Mouse (Mus musculus) neural tube, embryonic 14.5 days (tissue): ENCODE measurements around the gene Napepld. TPM values are rescaled to one million over a fixed set of nuclear protein-coding genes. Genes with fewer than 3 reads are reported as not detected.

ENCODE experiments used
- ATAC-seq: fragments of 200-750 bp; cut with Nextera tagmentation; 2 replicates; pipeline ENCODE4 v1.8.0; 2017; ENCODE audit warnings: low read depth, mild to moderate bottlenecking, moderate TSS enrichment, moderate library complexity
- H3K27ac ChIP-seq: fragments of 300-500 bp; sonication (generic); 2 replicates; pipeline ENCODE4 v1.5.1; 2014; ENCODE audit warnings: low read depth, mild to moderate bottlenecking, control low read depth, low read length, moderate library complexity, mixed read lengths
- H3K27me3 ChIP-seq: fragments of 300-500 bp; sonication (generic); 2 replicates; pipeline ENCODE4 v1.6.1; 2014; ENCODE audit warnings: low read length; ENCODE audit not compliant: control insufficient read depth, insufficient read depth
- H3K36me3 ChIP-seq: fragments of 300-500 bp; sonication (generic); 2 replicates; pipeline ENCODE4 v1.6.1; 2014; ENCODE audit warnings: low read length, mixed read lengths; ENCODE audit not compliant: control insufficient read depth, insufficient read depth
- H3K4me1 ChIP-seq: fragments of 300-500 bp; sonication (generic); 2 replicates; pipeline ENCODE4 v1.6.1; 2014; ENCODE audit warnings: low read length; ENCODE audit not compliant: control insufficient read depth, insufficient read depth
- H3K4me2 ChIP-seq: fragments of 300-500 bp; sonication (generic); 2 replicates; pipeline ENCODE4 v1.6.1; 2014; ENCODE audit warnings: mild to moderate bottlenecking, low read depth, low read length, control low read depth
- H3K4me3 ChIP-seq: fragments of 300-500 bp; sonication (generic); 2 replicates; pipeline ENCODE4 v1.5.1; 2014; ENCODE audit warnings: low read depth, low read length, control low read depth, mixed read lengths
- H3K9ac ChIP-seq: fragments of 300-500 bp; sonication (generic); replicated peaks from 2 replicates; pipeline ENCODE4 v1.6.1; 2014; ENCODE audit warnings: low read depth, mild to moderate bottlenecking, control low read depth, low read length, mixed read lengths
- H3K9me3 ChIP-seq: fragments of 300-500 bp; sonication (generic); 2 replicates; pipeline ENCODE4 v1.6.1; 2016; ENCODE audit warnings: low read length; ENCODE audit not compliant: control insufficient read depth
- WGBS: fragments of 180-500 bp; shearing (Covaris S2); extraction: QIAGEN DNeasy Blood & Tissue Kit; methylation state at CpG from one replicate; pipeline ENCODE4 v1.1.7; 2014; 5-methylcytosine and 5-hydroxymethylcytosine counted together
- polyA plus RNA-seq: library from polyadenylated mRNA; unstranded; fragments of >200 nt; fragmentation: Nextera tagmentation; extraction: Ambion mirVana; gene quantifications from 2 replicates; pipeline ENCODE4 v1.2.1, GENCODE M21; 2014

The Napepld gene
- polyA plus RNA-seq, 1 experiment from 2014 or later: 3.1 TPM

GRCm38 (mm10) chr5:21680029-21680428, 21.2 kb downstream of the Napepld start:
- no peaks in the 10 kb centered on the region for H3K36me3 ChIP-seq
- H3K4me2 ChIP-seq: no peak overlapping the region
- no peak overlapping the region for H3K27ac ChIP-seq
- ATAC-seq: no peak
- H3K27me3 ChIP-seq: no peaks in the 10 kb centered on the region
- no peak overlapping the region for H3K9ac ChIP-seq
- H3K4me3 ChIP-seq: no peak overlapping the region
- WGBS: 69% methylated on average over 4 of the region's 4 CpGs
- no peaks in the 10 kb centered on the region for H3K9me3 ChIP-seq
- no peaks in the 10 kb centered on the region for H3K4me1 ChIP-seq

DNA sequence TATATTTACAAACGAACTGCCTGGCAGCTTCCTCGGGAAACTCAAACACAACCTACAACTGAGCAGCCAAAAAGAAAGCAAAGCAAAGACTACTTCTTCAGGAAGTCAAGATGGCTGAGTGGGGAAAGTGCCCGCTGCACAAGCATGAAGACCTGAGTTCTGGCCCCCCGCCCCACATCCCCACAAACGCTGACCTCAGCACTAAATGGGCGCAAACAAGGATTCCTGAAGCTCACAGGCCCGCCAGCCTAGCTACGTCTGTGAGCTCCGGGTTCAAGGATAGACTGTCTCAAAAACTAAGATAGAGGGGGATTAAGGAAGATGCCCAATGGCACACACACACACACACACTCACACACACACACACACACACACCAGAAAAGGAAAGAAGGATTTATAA, 22.8 kb downstream of the Napepld start:
- Histone ChIP-seq H3K36me3 (no peaks in the 10 kb centered on the region), H3K27ac (no peak overlapping the region), H3K4me3 (no peak overlapping the region), H3K9ac (no peak overlapping the region), H3K4me2 (no peak overlapping the region), H3K9me3 (no peaks in the 10 kb centered on the region), H3K4me1 (no peaks in the 10 kb centered on the region), H3K27me3 (no peaks in the 10 kb centered on the region)
- ATAC-seq: no peak
- 95% methylated on average over 9 of the region's 9 CpGs for WGBS

GRCm38 (mm10) chr5:21677939-21678338, 23.3 kb downstream of the Napepld start:
- WGBS: 96% methylated on average over 6 of the region's 6 CpGs
- no peak overlapping the region for H3K4me2 ChIP-seq
- H3K9me3 ChIP-seq: no peaks in the 10 kb centered on the region
- no peak overlapping the region for H3K27ac ChIP-seq
- ATAC-seq: no peak
- H3K4me1 ChIP-seq: no peaks in the 10 kb centered on the region
- no peaks in the 10 kb centered on the region for H3K36me3 ChIP-seq
- no peak overlapping the region for H3K9ac ChIP-seq
- H3K4me3 ChIP-seq: no peak overlapping the region
- H3K27me3 ChIP-seq: no peaks in the 10 kb centered on the region

- no peak for ATAC-seq
These were observed 25.7 kb downstream of the Napepld start for GRCm38 (mm10) chr5:21675494-21675893.

DNA sequence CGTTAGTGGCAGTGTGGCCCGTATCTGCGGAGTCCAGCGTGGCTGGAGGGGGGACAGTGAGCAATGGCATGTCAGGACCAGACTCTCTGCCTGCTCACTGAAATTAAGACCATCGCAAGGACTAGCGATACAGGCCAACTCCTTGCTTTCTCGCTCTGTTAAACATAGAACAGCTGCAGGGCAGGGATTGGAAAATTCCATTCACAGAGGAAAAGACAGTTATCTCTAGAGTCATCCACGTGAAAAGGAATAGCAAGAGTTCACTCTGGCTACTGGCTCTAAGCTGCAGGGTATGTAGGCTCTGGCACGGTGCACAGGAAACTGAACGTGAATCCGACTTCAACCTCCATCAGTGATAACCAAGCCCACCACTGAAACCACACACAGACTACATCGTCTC, 26.2 kb downstream of the Napepld start:
- WGBS: 77% methylated on average over 12 of the region's 12 CpGs
- H3K4me2 ChIP-seq: no peak overlapping the region
- no peaks in the 10 kb centered on the region for H3K27me3 ChIP-seq
- no peak overlapping the region for H3K4me3 ChIP-seq
- no peaks in the 10 kb centered on the region for H3K4me1 ChIP-seq
- H3K36me3 ChIP-seq: no peaks in the 10 kb centered on the region
- no peak overlapping the region for H3K27ac ChIP-seq
- no peaks in the 10 kb centered on the region for H3K9me3 ChIP-seq
- no peak overlapping the region for H3K9ac ChIP-seq
- no peak for ATAC-seq

More at GRCm38 (mm10) chr5:21675494-21675893, 25.7 kb downstream of the Napepld start:
- no peak overlapping the region for H3K27ac ChIP-seq
- H3K36me3 ChIP-seq: no peaks in the 10 kb centered on the region
- H3K9ac ChIP-seq: no peak overlapping the region
- no peaks in the 10 kb centered on the region for H3K27me3 ChIP-seq
- WGBS: 97% methylated on average over 23 of the region's 23 CpGs
- H3K4me1 ChIP-seq: no peaks in the 10 kb centered on the region
- H3K9me3 ChIP-seq: no peaks in the 10 kb centered on the region
- no peak overlapping the region for H3K4me2 ChIP-seq
- H3K4me3 ChIP-seq: no peak overlapping the region

DNA sequence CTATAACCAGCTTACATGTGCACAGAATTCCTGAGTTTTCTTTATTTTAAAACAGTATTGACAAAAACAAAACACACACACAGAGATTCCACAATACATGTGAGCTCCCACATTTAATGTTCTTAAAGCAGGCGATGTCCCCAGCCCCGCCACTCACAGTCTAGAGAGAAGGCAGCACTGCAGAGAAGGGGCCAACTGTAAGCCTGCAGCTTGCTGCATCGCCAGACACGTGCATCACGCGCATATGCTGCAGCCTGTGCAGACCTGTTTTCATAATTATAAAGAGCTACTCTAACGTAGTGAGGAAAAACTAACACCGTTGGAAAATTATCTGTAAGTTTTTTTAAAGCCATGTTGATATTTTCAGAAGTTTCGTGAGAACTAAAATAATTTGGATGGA, 27.5 kb downstream of the Napepld start:
- Histone ChIP-seq H3K4me1 (no peaks in the 10 kb centered on the region), H3K9me3 (no peaks in the 10 kb centered on the region), H3K4me3 (no peak overlapping the region), H3K27me3 (no peaks in the 10 kb centered on the region), H3K36me3 (no peaks in the 10 kb centered on the region), H3K4me2 (no peak overlapping the region), H3K27ac (no peak overlapping the region), H3K9ac (no peak overlapping the region)
- WGBS: 73% methylated on average over 9 of the region's 9 CpGs
- ATAC-seq: 0 out of 2 replicates have a peak, but pooled peaks have one; percentile 49

DNA sequence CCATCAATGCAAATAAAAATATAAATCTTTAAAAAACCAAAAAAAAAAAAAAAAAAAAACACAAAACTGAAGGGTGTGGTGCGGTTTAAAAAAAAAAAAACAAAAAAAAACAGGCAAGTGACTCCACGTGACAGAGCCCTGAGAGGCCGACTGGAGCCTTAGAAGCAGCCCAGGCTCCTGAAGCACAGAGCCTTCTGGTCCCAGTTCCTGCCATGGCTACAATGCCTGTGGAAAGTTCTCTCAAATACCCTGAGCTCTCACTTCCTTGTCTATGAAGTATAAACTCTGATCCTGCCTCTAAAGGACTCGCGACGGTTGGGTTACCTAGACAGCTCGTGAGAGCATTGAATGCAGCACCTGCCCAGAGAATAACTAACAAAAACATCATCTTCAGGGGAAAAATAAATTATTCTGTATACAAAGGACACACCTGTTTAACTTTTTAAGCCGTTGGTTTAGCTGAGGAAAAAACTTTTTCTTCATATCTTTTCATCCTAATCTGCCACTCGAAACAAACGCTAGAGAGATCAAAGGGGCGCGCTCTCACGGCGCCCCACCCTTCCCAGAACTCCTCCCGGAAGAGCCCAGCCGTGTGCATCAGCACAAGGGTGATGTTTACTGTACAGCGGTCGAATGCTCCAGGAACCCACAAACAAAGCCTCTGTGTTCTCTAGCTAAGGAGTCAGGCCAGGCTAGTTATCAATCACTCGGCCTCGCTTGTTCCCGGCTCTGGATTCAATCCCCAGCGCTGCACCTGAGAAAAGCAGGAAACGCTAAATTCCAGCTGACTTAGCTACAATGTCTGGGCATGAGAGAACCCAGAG, 28.2 kb downstream of the Napepld start:
- Histone ChIP-seq H3K27ac (peak overlapping the region; percentile 8; the same call in 1 of the 2 replicates), H3K27me3 (no peaks in the 10 kb centered on the region), H3K4me1 (no peaks in the 10 kb centered on the region), H3K36me3 (no peaks in the 10 kb centered on the region), H3K9ac (no peak overlapping the region), H3K4me3 (no peak overlapping the region), H3K9me3 (no peaks in the 10 kb centered on the region), H3K4me2 (peak overlapping the region; percentile 16; the same call in 1 of the 2 replicates)
- ATAC-seq: peak; percentile 62; the same call in 1 of the 2 replicates
- WGBS: 37% methylated on average over 23 of the region's 23 CpGs

DNA sequence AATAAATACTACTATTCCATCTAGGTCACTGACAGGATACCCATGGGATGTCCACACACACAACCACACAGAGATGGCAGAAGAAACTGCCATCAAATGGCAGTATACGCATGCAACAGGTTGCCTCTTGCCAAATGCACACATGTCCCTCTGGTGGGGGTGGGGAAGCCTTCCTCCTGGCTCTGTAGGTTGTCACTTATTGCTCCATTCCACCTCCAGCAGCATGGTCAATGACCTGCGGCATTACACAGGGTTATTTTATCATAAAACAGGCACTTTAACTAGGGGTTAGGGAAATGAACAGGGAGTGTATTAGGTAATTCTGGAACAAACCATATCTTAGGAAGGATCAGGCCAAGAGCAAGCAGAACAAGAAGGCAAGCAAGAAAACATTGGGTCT, 31.9 kb downstream of the Napepld start:
- 91% methylated on average over 2 of the region's 2 CpGs for WGBS
- Histone ChIP-seq H3K4me2 (no peak overlapping the region), H3K9me3 (no peaks in the 10 kb centered on the region), H3K4me1 (0 out of 2 replicates have a peak, but pooled peaks cover 2% of the 10 kb centered on the region), H3K4me3 (no peak overlapping the region), H3K36me3 (no peaks in the 10 kb centered on the region), H3K27me3 (no peaks in the 10 kb centered on the region), H3K27ac (no peak overlapping the region), H3K9ac (no peak overlapping the region)
- no peak for ATAC-seq
